Mouse (Mus musculus) thymus, adult 2 months (tissue): ENCODE measurements around the gene Gatd1. TPM values are rescaled to one million over a fixed set of nuclear protein-coding genes. Genes with fewer than 3 reads are reported as not detected.

Experiments
- DNase-seq: peaks from one replicate; pipeline ENCODE4 v3.0.0; 2021
- H3K27ac ChIP-seq: fragments of 200-500 bp; 2 replicates; pipeline ENCODE4 v1.5.1; 2012; ENCODE audit warnings: low read length, control low read depth; ENCODE audit not compliant: control insufficient read depth, insufficient read depth
- H3K27me3 ChIP-seq: fragments of 200-500 bp; 2 replicates; pipeline ENCODE4 v1.6.1; 2012; ENCODE audit warnings: mild to moderate bottlenecking, low read length, moderate library complexity, mixed read lengths; ENCODE audit not compliant: control insufficient read depth, insufficient read depth
- H3K36me3 ChIP-seq: fragments of 200-500 bp; 2 replicates; pipeline ENCODE4 v1.6.1; 2012; ENCODE audit warnings: mild to moderate bottlenecking, low read length, moderate library complexity; ENCODE audit not compliant: control insufficient read depth, insufficient read depth
- H3K4me1 ChIP-seq: fragments of 200-500 bp; replicated peaks from 2 replicates; pipeline ENCODE4 v1.6.1; 2012; ENCODE audit warnings: low read length; ENCODE audit not compliant: control insufficient read depth, insufficient read depth
- H3K4me3 ChIP-seq: fragments of 200-500 bp; 2 replicates; pipeline ENCODE4 v1.5.1; 2012; ENCODE audit warnings: mild to moderate bottlenecking, low read length, control low read depth, moderate library complexity; ENCODE audit not compliant: control insufficient read depth, insufficient read depth
- CTCF ChIP-seq: fragments of 200-500 bp; IDR thresholded peaks from 2 replicates; pipeline ENCODE4 v1.5.1; 2012; ENCODE audit warnings: mild to moderate bottlenecking, control low read depth, low read length, moderate library complexity, borderline replicate concordance; ENCODE audit not compliant: control insufficient read depth, poor library complexity, insufficient read depth; ENCODE audit errors: extremely low read depth
- POLR2A ChIP-seq: fragments of 200-500 bp; IDR thresholded peaks from 2 replicates; pipeline ENCODE4 v1.6.1; 2012; ENCODE audit warnings: mild to moderate bottlenecking, low read length, control low read depth, moderate library complexity; ENCODE audit not compliant: control insufficient read depth, poor library complexity, insufficient read depth; ENCODE audit errors: extremely low read depth
- WGBS: fragments of 180-500 bp; shearing (Covaris S2); methylation state at CpG from one replicate; pipeline ENCODE4 v1.1.7; 2018; 5-methylcytosine and 5-hydroxymethylcytosine counted together
- polyA plus RNA-seq: library from polyadenylated mRNA; depleted of rRNA; stranded (reverse); fragments of >200 nt; gene quantifications from 2 replicates; pipeline ENCODE4 v1.2.3, GENCODE M21; 2012; rRNA removed

The Gatd1 gene
- polyA plus RNA-seq = 98.1 and 104 TPM in 2 replicates

GRCm38 (mm10) chr7:141413809-141414584 is at the start of gene Gatd1:
Gene Gatd1 (minus strand): TSS chr7:141414136.
- peak; percentile 80 for TF ChIP-seq POLR2A
- peak; percentile 44; the same call in 1 of the 2 replicates for TF ChIP-seq CTCF
- Histone ChIP-seq H3K36me3 (peaks cover 4% of the 10 kb centered on the region; the same call in 1 of the 2 replicates), H3K27ac (peak within 1 kb of the TSS; percentile 14; the same call in 1 of the 2 replicates), H3K4me3 (peak within 1 kb of the TSS; percentile 94), H3K4me1 (peaks cover 14% of the 10 kb centered on the region), H3K27me3 (no peaks in the 10 kb centered on the region)
- DNase-seq = peak; percentile 99
- under 1% methylated on average over 56 of the region's 56 CpGs for whole genome bisulfite sequencing

GRCm38 (mm10) chr7:141462333-141462821 is 48.4 kb upstream of the Gatd1 start:
- 59% methylated on average over 5 of the region's 5 CpGs for WGBS
- TF ChIP-seq CTCF (no peak), POLR2A (no peak)
- peaks cover 2% of the 10 kb centered on the region; the same call in 1 of the 2 replicates for H3K27me3 ChIP-seq
- H3K4me3 ChIP-seq = no peak overlapping the region
- no peak overlapping the region for H3K27ac ChIP-seq
- peaks cover 14% of the 10 kb centered on the region for H3K4me1 ChIP-seq
- H3K36me3 ChIP-seq = no peaks in the 10 kb centered on the region
- DNase-seq = no peak

- Histone ChIP-seq H3K27ac (no peak overlapping the region), H3K27me3 (peaks cover 2% of the 10 kb centered on the region; the same call in 1 of the 2 replicates), H3K4me1 (peaks cover 11% of the 10 kb centered on the region), H3K36me3 (no peaks in the 10 kb centered on the region), H3K4me3 (peak overlapping the region; percentile 12; the same call in 1 of the 2 replicates)
- no peak for DNase-seq
- 10% methylated on average over 58 of the region's 59 CpGs for WGBS
- TF ChIP-seq POLR2A (no peak), CTCF (0 out of 2 replicates have a peak, but pooled peaks have one; percentile 28)
Measured at GRCm38 (mm10) chr7:141461521-141462332, 47.8 kb upstream of the Gatd1 start.

- H3K4me1 ChIP-seq = peaks cover 19% of the 10 kb centered on the region
- peak within 1 kb of the TSS; percentile 12; the same call in 1 of the 2 replicates for H3K4me3 ChIP-seq
- H3K36me3 ChIP-seq = no peaks in the 10 kb centered on the region
- no peak for DNase-seq
- TF ChIP-seq CTCF (no peak), POLR2A (no peak)
- 88% methylated on average over 15 of the region's 15 CpGs for WGBS
- no peak within 1 kb of the TSS for H3K27ac ChIP-seq
- H3K27me3 ChIP-seq = peaks cover 2% of the 10 kb centered on the region; the same call in 1 of the 2 replicates
Measured at GRCm38 (mm10) chr7:141460391-141461113, 46.6 kb upstream of the Gatd1 start, which contains the start of gene Cracr2b. Gene Cracr2b (plus strand): TSS chr7:141461094.

- no peak overlapping the region for H3K4me3 ChIP-seq
- 90% methylated on average over 5 of the region's 5 CpGs for WGBS
- H3K36me3 ChIP-seq = no peaks in the 10 kb centered on the region
- H3K27ac ChIP-seq = no peak overlapping the region
- peaks cover 2% of the 10 kb centered on the region; the same call in 1 of the 2 replicates for H3K27me3 ChIP-seq
- no peak for DNase-seq
- H3K4me1 ChIP-seq = peaks cover 19% of the 10 kb centered on the region
- TF ChIP-seq POLR2A = no peak
- no peak for TF ChIP-seq CTCF
Measured at GRCm38 (mm10) chr7:141460001-141460390, 46.1 kb upstream of the Gatd1 start.
